Mouse (Mus musculus) heart, postnatal 4 days (tissue): ENCODE results near the gene Depdc5. TPM values are rescaled to one million over a fixed set of nuclear protein-coding genes. Genes with fewer than 3 reads are reported as not detected.
"Not testable (repeated sequence)": the region's sequence is repeated elsewhere in the genome, so short reads cannot be mapped to it uniquely, and the experiment has no call there.

Experiments used
- DNase-seq: peaks from one replicate; pipeline ENCODE4 v3.0.0; 2021
- total RNA-seq, 2 experiments: library from RNA; stranded (reverse); gene quantifications; 2 replicates each; pipeline ENCODE4 v1.2.3; 2021

Gene Depdc5
- total RNA-seq: 10 to 100 TPM; 25.2 to 29.4 TPM

DNA sequence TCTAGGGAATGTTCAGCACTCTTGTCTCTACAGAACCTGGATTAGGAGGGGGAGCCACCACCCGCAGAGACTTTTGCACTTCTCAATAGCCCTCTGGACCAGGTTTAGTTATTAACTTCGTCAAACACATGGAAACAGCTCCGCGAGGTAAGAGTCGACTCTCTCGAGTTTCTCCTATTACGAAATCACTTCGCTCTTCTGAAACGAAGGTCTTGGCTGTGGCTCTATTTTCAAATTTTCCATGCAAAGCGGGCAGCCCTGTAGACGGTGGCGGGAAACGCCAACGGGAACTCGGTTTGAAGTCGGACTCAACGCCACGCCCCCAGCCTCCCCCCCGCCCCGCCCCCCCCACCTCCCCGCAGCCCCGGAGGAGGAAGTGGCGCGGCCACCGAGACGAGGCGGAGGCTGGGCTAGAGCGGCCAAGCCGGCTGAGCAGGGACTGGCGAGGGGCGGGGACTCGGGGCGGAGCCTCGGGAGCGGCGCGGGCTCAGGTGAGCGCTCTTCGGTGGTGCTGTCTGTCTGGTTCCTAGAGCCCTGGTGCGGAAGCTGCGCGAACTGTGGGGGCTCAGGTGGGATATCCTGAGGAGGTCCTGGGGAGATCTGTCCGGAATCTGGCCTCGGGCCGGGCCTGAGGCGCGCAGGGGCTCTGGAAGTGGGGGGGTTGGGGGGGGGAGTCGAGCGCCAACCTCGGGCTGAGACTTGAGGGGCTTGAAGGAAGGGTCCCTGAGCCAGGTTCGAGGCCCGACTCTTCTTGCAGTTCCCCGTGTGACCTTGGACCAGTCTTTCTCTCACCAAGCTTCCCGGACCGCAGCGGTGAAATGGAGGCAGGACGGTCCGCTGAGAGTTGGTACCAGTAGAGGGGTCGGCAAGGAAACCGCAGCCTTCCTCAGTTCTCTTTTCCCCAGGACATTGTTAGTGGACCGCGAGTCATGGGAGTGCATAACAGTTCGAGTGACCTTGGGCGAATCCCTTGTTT lies at the start of gene Depdc5:
Gene Depdc5 (plus strand): TSS at position 449 of the 976 bp plus-strand sequence.
- DNase-seq: peak; percentile 95

DNA sequence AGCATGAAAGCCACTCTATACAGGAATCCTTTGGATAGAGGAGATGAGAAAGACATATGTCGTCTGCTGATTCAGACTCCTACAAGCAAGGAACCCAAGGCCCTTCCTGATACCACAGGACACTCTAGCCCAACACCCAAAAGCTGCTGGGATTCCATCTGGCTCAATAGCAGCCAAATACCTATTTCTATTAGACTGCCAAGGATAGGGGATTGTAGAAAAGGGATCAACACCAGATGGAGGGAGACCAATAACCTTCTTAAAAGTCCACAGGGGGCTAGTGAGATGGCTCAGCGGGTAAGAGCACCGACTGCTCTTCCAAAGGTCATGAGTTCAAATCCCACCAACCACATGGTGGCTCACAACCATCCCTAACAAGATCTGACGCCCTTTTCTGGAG lies 48.1 kb upstream of the Depdc5 start:
- no peak for DNase-seq

DNA sequence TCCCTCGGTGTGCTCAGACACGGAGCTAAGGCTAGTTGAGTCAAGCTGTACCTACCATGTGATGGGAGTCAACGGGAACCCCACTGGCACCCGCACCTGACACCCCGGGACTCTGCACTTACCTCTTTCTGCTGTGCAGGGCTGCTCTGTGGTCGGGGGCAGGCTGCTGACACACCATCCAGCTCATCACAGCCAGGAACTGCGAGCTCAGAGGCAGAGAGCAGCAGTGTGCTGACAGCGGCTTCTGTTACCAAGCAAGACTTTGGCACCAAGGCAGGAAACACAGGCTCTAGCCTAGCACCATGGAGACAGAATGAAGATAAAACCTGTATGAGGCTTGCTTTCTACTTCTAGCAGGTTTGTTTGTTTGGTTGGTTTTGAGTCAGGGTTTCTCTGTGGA lies 43.0 kb upstream of the Depdc5 start:
- no peak for DNase-seq

GRCm38 (mm10) chr5:32827009-32827408 lies 36.5 kb upstream of the Depdc5 start, which contains the start of gene Gm20671:
Gene Gm20671, minus strand, starts transcription at chr5:32827109.
- no peak for DNase-seq

GRCm38 (mm10) chr5:32828766-32829165 lies 34.7 kb upstream of the Depdc5 start:
- not testable (repeated sequence) for DNase-seq

- no peak for DNase-seq
These were observed 33.4 kb upstream of the Depdc5 start for GRCm38 (mm10) chr5:32830054-32830453.

DNA sequence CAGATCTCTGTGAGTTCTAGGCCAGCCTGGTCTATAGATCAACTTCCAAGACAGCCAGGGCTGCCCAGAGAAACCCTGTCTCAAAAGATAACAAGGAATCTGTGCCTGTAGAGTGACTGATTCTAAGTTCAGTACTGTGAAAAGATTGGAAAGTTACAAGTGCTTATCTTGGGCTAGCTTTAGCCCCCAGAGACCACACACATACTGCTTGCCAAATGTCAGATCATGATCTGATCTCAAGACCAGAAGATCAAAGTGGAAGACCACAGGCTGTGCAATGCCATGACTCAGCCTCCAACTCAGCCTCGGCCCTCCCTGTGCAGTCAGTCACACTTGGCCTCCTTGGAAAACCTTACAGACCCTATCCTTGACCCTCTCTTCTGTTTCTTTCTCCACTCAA lies 29.0 kb upstream of the Depdc5 start:
- DNase-seq: no peak

DNA sequence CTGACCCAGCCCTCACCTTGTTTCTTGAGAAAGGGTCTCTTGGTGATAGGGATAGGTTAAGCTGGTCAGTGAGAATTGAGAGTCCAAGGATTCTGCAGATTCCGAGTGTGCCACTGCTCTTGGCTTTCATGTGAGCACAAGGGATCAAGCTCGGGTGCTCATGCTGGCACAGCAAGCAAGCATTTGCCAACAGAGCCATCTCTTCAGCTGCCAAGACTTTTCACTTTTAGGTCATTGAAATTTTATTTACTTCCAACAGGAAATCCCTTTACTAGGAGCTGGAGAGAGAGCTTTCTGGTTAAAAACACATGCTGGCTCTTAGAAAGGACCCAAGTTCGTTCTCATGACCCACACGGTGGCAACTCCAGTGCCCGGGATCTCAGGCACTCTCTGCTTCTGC lies 26.5 kb upstream of the Depdc5 start:
- no peak for DNase-seq

DNA sequence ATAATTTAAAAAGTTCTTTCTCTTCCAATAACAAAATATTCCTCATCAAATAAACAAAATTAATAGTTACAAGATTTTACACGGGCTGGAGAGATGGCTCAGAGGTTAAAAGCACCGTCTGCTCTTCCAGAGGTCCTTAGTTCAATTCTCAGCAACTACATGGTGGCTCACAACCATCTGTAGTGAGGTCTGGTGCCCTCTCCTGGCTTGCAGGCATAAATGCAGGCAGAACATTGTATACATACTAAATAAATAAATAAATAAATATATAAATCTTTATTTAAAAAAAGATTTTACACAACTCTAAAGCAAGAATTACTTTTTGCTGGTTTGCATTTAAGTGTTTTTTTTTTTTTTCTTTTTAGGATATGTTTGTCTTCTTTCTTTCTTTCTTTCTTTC lies 23.5 kb upstream of the Depdc5 start:
- no peak for DNase-seq

GRCm38 (mm10) chr5:32849178-32849577 lies 14.3 kb upstream of the Depdc5 start:
- DNase-seq: no peak

GRCm38 (mm10) chr5:32849580-32849979 lies 13.9 kb upstream of the Depdc5 start:
- not testable (repeated sequence) for DNase-seq

GRCm38 (mm10) chr5:32852026-32852425 lies 11.5 kb upstream of the Depdc5 start:
- DNase-seq: no peak

GRCm38 (mm10) chr5:32853731-32854507 lies 9.6 kb upstream of the Depdc5 start, which contains the start of gene Prr14l:
Gene Prr14l, minus strand, starts transcription at chr5:32854256.
- DNase-seq: peak; percentile 100

- no peak for DNase-seq
These were observed 8.7 kb upstream of the Depdc5 start for GRCm38 (mm10) chr5:32854818-32855217.

- not testable (repeated sequence) for DNase-seq
These were observed 8.2 kb upstream of the Depdc5 start for GRCm38 (mm10) chr5:32855274-32855673.

GRCm38 (mm10) chr5:32857781-32858220 lies 5.7 kb upstream of the Depdc5 start:
- DNase-seq: peak; percentile 31

DNA sequence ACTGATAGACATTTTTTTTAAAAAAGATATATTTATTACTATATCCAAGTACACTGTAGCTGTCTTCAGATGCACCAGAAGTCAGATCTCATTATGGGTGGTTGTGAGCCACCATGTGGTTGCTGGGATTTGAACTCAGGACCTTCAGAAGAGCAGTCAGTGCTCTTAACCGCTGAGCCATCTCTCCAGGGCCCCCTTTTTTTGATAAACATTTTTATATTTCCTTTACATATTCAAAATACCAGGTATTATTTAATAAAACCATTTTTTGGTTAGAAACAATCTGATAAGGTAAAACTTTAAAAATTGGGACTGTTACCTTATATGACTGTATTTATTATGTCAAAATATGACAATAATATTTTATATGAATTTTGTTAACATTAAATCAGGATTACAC lies 2.4 kb upstream of the Depdc5 start:
- DNase-seq: no peak

- no peak for DNase-seq
These were observed 900 bp upstream of the Depdc5 start for GRCm38 (mm10) chr5:32862469-32863132.

DNA sequence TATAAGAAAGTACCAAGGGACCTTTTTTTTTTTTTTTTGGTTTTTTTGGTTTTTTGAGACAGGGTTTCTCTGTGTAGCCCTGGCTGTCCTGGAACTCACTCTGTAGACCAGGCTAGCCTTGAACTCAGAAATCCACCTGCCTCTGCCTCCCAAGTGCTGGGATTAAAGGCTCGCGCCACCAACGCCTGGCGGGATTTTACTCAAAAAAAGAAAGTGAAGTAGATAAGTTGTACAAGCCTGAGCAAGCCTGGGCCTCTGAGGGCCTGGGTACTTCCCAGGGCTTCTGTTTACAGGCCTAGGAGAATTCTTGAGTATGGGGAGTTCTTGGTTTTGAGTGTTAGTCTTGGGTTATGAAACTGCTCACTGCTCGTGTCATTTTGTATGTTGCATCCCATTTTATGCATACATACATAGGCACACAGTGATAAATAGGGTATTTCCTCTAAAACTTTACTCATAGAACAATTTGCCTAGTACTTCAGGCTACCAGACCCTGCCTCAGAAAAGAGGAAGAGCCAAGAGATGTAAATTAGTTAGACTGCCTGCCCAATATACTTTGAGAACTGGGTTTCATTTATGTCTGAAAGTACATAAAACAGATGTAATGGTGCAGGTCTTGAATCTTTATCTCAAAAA lies 6.0 kb downstream of the Depdc5 start:
- no peak for DNase-seq

GRCm38 (mm10) chr5:32872346-32872745 lies 8.8 kb downstream of the Depdc5 start:
- DNase-seq: no peak

DNA sequence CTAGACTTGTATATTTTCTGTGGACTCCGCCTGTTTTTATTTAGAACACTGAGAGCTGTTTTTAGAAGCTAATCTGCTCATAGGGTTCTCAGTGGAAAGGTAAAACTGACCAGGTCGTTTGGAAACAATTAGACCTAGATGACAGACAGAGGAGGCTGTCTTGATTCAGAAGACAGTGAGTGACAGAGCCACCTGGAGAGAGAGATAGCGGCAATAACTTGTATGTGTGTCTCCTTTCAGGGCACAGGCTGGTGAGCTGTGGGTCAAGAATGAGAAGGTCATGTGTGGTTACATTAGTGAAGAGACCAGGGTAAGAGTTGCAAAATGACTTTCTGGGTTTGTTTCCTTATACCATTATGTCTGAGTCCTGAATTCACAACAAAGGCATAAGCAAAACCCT lies 23.2 kb downstream of the Depdc5 start:
- no peak for DNase-seq

DNA sequence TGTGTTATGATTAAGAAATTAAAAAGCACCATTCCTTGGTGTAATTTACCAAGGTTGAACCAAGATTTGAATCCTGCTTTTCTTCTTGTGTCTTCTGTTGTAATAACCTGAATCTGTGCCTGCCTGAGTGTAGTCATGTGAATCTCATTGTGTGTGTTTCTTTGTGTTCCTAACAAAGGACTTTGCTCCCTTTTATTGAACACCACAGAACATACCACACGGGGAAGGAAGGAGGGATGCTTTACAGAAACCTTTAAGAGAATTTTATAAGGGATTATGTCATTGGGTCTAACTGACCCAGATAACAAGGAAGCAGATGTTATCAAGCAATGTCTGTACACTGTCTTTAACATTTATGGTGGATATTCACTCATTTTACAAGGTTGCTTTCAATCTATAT lies 44.0 kb downstream of the Depdc5 start:
- DNase-seq: no peak
